Mouse (Mus musculus): Measurements from ENCODE around the gene Itgal.
"Not testable (repeated sequence)": the region's sequence is repeated elsewhere in the genome, so short reads cannot be mapped to it uniquely, and the experiment has no call there.

Gene Itgal

DNA sequence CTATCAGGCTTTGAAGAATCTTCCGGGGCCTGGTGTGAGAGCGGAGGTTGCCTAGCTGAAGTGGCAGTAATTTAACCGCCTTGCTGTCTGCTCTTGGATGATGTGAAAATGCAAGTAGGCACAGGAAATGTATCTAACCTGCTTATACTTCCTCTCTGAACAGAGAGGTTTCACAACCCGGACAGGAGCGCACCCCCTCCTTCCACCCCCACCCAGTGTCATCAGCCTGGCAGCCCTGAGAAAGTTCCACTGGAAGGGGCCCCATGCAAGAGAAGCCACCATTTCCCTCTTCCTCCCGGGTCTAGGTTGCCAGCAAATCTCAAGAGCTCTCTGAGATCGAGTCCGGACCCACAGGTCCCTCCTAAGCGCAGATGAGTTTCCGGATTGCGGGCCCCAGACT, at the start of gene Itgal:
TSS of gene Itgal (plus strand) at position 163 of the 400 bp plus-strand sequence.
- DNase-seq: peak; percentile 63 to 66

DNA sequence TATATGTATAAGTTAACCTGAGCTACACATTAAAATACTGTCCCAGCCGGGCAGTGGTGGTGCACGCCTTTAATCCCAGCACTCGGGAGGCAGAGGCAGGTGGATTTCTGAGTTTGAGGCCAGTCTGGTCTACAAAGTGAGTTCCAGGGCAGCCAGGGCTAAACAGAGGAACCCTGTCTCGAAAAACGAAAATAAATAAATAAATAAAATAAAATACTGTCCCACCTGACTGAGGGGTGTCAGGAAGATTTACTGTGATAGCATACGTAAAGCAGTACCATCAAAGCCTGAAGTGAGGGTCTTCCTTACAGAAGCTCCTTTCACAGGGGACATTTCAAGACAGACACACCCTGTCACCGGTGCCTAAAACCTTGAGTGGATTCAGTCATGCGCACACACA, 45.5 kb upstream of the Itgal start:
- DNase-seq: not testable (repeated sequence)

DNA sequence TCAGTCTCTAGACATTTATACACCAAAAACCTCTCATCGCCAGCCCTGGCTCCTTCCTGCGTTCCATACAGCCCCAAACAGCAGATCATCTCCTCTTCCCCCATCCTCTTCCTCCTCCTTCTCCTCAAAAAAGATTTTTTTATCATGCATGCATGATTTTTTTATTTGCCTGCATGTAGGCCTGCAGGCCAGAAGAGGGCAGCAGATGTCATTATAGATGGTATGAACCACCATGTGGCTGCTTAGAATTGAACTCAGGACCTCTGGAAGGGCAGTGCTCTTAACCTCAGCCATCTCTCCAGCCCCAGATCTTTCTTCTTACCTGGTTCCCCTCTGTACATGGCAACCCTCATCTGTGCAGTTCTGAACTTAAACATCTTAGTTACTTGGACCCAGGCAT, 43.6 kb upstream of the Itgal start:
- DNase-seq: peak in 1 of 2 experiments; percentile 35

DNA sequence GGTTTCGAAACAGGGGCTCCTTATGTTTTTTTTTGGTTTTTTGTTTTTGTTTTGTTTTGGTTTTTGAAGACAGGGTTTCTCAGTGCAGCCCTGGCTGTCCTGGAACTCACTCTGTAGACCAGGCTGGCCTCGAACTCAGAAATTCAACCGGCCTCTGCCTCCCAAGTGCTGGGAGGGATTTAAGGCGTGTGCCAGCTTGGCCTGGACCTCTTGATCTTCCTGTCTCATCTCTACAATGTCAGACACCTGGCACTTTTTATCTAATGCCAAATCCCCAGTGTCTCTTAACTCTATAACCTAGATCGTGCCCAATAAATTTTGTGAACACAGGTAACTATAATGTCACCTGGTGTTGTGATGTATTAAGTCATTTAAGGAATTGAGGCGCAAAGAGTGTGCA, 42.7 kb upstream of the Itgal start:
- no peak for DNase-seq

DNA sequence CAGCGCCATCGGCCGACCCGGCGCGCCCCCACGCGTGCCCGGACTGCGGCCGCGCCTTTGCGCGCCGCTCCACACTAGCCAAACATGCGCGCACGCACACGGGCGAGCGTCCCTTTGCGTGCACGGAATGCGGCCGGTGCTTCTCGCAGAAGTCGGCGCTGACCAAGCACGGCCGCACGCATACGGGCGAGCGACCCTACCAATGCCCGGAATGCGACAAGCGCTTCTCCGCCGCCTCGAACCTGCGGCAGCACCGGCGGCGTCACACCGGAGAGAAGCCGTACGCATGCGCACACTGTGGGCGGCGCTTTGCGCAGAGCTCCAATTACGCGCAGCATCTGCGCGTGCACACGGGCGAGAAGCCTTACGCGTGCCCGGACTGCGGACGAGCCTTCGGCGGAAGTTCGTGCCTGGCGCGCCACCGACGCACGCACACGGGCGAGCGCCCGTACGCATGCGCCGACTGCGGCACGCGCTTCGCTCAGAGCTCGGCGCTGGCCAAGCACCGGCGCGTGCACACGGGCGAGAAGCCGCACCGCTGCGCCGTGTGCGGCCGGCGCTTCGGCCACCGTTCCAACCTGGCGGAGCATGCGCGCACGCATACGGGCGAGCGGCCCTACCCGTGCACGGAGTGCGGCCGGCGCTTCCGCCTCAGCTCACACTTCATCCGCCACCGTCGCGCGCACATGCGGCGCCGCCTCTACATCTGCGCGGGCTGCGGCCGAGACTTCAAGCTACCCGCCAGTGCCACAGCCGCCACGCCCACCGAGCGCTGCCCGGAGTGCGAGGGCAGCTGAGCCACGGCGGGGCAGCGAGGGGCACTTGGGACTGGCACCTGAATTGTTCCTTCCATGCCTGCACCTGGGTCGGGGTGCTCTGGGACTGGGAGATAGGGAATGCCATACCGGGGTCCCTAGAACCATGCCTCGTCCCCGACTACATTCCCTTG, 42.0 kb upstream of the Itgal start:
- DNase-seq: peak; percentile 92

DNA sequence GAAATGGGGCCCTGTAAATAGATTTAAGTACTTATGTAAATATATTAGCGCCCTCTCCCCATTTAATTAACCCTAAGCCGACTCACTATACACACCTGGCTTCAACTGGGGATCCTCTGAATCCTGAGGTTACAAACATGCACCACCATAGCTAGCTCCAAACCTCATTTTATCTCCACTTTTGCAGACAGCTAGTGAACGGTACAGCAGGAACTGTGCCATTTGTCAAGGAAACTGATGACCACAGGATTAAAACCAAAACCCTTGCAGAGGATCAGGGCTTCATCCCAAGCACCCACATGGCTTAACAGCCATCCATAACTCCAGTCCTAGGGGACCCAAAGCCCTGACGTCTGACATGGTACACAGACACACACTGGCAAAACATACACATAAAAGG, 41.1 kb upstream of the Itgal start:
- no peak for DNase-seq

DNA sequence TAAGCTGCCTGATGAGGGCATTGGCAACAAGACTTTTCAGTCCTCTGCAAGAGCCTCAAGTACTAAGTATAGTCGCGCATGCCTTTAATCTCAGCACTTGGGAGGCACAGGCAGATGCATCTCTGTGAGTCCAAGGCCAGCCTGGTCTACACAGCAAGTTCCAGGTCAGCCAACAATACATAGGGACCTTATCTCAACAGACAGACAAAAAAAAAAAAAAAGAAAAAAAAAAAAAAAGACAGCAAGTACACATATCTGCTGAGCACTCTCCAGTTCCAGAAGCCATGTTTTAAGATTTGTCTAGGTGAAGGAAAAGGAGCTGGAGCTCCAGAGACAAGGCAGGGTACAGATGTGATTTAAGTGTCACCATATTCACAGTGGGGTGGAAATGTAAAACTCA, 40.1 kb upstream of the Itgal start:
- no peak for DNase-seq

DNA sequence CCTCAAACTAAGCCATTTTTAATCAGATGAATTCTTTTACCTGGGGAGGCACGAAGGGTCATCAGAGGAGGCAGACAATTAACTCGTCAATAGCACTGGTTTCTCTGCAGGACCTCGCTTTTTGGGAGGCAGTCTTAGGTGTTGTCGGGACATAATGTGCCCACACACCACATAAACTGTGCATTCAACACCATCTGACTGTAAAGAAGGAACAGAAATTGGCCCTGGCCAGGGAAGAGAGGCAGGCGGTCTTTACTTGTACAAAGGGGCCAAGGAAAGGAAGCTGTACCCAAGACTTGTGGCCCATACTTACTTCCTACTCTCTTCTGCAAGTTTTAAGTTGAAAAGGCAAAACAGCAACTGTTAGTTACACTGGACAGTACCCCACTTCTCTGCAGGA, 39.5 kb upstream of the Itgal start:
- DNase-seq: no peak

DNA sequence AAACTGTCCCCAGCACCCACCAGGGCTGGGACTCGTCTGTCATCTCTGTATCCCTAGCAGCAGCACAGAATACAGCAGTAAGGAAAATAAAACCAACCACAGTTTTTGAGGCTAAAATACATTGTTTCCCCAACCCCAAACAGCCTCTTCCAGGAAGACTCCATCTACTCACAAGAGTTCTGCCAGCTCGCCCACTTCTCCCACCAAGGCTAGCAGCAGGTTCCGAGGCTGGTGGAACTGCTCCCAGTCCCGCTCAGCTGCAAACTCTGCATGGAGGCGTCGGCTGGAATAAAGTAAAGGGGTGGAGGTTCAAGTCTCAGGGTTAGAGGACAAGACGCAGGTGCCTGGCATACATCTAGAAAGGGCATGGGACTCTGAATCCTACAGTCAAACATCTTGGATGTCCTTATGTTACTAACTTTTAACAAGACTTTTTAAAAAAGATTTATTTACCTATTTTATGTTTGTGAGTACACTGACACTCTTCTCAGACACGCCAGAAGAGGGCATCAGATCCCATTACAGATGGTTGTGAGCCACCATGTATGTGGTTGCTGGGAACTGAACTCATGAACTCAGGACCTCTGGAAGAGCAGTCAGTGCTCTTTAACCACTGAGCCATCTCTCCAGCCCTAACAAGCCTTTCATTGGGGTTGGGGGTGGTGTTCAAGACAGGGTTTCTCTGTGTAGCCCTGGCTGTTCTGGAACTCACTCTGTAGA, 36.7 kb upstream of the Itgal start:
- no peak for DNase-seq

DNA sequence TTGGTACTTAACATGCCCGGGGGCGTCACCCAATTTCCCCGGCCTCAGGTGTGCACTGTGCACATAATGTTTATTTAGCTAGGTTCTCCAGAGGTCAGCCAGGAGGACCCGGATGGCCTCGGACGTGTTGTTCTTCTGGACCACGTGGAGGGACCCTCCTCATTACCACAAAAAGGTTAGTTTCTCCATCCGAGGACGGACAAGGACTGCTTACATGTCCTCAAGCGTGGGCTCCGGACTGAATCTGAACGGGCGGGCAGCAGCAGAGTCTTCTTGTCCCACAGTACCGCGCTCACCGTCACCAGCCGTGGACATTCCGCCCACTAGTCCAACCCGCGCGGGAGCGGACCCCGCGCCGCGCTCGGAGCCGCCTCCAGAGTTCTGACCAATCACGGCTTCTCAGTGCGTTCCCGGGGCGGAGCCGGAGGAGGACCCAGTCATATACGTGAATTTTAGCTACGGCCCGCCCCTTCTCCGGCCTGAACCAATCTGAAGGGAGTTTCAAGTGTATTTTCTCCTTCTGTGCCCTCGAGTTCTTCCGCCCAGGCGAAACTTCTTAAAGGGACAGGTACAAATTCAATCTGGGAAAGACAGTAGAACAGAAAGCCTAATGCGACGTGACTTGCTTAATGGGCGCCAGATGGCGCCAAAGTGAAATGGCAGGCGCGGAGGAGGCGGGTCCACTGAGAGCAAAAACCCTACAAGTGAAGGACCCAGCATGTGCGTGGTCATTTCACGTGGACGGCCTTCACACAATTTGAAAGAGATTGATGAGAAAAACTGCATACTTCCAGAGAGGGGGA, 35.5 kb upstream of the Itgal start, which contains the start of gene Dctpp1:
TSS of gene Dctpp1 (minus strand) at position 401 of the 803 bp plus-strand sequence.
- DNase-seq: peak; percentile 93 to 94

DNA sequence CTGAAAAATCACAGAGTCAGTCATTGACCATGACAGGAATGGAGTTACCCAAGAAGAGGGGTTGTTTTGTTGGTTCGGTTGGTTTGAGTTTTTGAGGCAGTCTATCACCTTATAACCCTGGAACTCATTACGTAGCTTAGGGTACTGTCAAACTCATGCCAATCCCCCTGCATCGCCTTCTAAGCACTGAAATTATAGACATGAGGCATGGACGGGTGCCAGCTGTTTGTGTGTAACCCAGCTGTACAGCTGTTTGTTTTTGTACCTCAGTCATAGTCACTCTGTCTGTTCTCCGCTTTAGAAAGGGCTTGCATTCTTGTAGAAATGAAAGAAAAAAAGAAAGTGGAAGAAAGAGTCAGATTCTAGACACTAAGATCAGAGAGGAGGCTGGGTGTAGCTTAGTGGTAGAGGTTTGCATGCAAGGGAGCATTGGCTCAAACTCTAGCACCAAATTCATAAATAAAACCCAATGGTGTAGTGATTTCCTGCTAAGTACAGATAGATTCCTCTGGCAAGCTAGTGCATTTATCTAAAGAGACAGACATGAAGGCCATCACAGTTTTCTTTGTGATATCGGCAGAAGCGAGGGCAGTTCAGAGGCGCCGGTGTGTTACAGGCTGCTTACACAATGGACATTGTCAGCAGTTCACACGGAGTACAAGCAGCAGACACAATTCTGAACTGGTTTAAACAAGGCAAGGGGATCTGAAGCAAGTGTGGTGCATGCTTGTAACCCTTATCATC, 33.7 kb upstream of the Itgal start:
- DNase-seq: no peak

DNA sequence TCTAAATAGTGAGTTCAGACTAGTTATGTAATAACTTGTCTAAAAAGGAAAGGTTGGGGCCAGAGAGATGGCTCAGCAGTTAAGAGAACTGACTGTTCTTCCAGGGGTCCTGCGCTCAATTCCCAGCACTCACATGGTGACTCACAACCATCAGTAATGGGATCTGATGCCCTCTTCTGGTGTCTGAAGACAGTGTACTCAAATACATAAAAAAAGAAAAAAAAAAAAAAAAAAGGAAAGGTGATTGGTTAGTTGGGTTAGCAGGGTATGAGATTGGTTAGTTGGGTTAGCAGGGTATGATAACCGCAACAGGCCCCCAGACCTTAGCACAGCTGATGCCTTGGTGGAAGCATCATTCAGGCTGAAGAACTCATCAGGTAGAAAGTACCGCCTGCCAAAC, 32.5 kb upstream of the Itgal start:
- DNase-seq: no peak

DNA sequence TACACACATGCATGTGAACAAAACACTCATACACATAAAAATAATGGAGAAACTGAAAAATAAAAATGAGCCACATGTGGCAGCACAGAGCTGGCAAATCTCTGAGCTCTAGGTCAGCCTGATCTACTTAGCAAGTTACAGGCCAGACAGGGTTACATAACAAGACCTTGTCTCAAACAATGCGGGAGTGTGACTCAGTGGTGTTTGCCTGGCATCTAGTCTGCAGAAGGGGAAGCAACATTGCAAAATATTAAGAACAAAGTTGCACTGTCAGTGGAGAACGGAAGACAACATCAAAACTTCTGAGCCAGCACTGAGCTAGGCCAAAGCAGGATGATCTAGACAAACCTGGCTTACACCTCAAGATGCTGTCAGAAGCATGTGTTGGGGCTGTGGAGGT, 25.8 kb upstream of the Itgal start:
- DNase-seq: no peak

DNA sequence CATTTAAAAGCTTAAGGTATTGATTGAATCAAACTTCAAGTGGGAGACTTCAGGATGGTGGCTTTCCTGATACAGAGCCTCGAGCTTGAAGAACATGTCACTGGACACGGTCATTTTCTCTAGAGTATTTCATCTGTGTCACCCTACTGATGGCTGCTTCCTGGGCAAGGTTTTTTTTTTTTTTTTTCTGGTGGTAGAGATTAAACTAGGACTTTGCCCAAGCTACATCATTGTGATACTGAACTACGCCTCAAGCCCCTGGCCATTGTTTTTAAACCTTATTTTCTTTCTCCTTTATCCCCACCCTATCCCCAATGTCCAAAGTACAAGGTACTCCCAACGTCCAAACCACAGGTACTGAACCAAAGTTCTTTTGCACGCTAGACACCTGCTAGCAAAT, 25.4 kb upstream of the Itgal start:
- DNase-seq: no peak

DNA sequence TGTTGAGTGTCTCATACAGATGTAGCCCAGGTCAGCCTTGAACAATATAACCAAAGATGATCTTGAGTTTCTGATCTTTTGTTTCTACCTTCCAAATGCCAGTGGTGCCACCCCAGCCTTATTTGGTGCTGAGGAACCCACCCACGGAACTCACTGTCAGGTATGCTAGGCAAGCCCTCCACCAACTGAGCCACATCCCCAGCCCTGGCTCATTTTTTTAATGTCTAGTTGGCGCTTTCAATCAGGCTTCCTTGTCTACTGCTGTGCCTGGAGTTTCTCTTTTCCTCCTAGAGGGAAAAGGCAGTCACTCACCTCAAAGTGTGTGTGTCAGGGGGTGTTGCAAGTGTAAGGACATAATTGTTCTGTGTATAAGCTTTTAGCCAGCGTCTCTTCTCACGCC, 25.0 kb upstream of the Itgal start:
- DNase-seq: no peak

DNA sequence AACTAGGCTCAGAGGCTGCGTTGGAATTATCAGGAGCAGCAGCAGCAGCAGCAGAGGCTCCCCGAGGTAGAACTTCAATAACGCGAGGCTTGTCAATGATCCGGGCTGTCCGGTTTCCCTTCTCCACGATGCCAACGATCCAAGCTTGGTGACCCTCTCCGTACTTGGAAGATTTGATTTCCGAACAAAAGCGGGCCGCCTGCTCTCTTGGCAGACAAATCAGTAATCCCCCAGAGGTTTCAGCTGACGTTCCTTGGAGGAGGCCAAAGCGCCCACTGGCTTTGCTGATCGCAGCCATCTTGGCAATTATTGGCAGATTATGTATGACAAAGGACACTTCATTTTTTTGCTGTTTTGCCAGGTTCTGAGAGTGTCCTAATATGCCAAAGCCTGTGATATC, 23.5 kb upstream of the Itgal start:
- no peak for DNase-seq

DNA sequence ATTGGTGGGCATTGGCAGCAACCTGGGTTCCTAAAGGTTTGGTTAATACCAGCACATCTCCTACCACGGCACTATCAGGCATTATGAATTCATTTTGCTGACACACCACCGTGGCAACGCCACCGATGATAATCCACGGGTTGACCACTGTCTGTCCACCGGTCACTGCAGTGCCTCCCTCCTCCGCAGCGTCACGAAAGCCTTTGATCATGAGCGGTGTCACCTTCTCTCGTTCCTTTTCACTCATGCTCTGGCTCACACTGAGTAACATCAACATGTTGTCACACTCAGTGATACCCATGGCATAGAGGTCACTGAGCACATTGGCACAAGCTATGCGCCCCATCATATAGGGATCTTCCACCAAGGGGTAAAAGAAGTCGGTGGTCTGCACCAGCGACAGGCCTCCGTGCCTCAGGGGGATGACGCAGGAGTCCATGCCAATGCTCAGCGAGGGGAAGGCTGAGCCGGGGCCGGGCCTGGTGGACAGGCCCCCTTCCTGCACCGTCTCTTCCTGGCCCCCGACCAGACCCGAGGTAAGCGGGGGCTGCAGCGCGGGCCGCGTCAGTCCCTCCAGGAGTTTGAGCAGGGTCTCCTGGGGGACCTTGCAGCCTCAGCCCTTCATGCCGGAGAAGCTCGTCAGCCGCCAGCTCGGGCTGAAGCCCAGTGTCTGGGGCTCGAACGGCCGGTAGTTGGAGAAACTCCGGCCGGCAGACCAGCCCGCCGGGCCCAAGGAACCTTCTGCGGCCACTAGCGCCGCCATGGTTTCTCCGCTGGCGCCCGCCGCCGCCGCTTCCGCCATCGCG, 22.7 kb upstream of the Itgal start:
- DNase-seq: no peak

DNA sequence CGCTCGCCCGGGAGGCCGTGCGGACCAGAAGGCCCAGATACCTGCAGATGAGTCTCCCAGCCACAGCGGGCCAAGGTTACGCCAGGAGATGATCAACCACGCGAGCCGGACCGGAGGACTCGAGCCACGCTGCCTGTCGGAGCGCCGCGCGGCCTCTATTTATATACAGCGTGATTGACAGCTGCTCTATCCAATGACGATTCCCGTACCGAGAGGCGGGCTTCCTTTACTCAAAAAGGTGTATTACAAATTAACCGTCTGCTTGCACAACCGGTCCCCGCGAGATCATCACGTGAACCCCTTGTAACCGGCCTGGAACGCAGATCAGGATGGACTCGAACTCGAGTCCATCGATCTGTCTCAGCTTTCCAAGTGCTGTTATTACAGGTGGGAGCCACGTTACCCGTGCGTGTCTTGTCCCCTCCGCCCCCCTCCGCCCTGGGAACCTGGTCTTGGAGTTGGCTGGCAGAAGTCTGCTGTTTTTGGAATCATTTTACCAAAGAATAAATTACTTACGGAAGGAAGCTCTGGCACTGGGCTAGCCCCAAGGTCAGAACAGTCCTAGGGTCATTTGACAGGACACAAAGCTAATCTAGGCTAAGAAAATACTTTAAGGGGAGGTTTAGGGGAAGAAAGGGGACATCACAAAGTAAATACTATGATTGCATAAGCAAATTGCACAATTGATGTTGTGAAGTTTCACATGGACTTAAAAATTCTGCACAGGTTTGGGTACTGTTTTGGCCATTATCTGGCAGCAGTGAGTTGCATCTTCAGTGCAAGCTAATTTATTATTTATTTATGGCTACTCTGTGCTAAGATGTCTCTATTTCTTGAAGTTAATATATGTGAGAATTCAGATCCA, 21.9 kb upstream of the Itgal start, which contains the start of gene Sephs2:
TSS of gene Sephs2 (minus strand) at position 131 of the 865 bp plus-strand sequence.
- peak; percentile 89 to 94 for DNase-seq

DNA sequence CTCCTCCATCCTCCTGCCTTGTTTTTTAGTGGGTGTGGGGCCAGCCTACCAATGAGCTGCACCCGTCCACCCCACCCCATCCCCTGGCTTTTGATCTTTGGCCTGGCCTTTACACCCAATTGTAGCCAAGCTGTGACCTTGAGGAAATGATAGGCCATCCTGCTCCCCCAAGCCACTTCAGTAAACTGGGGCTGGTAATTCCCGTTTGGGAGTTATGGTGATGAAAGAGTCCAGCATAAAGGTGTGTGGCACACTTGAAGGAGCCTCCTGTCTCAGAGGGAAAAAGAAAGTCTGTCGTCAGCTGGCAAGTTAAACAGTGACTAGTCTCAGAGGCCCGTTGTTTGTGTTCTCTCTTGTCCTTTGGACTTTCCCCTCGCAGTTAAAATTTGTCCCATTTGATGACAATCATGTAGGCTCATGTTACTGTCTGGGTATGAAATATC, 19.5 kb upstream of the Itgal start:
- no peak for DNase-seq

DNA sequence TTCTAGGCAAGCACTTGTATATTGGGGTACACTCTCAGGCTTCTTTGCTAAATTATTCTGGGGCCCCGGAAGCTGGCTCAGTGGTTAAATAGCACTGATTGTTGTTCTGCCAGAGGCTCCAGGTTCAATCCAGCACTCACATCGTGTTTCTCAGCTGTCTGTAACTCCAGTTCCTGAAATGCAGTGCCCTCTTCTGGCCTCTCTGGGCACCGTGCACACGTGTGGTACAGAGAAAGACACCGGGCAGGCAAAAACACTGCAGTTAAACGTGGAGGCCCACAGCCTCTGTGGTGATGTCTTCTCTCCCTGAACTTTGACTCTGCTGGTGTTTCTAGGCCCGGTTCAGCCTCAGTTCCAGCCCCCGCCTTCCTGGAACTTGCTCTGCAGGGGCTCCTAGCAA, 17.7 kb upstream of the Itgal start:
- peak; percentile 35 to 49 for DNase-seq

Measured in spleen, adult 18-20 months (tissue).